In the genomic region with DNA sequence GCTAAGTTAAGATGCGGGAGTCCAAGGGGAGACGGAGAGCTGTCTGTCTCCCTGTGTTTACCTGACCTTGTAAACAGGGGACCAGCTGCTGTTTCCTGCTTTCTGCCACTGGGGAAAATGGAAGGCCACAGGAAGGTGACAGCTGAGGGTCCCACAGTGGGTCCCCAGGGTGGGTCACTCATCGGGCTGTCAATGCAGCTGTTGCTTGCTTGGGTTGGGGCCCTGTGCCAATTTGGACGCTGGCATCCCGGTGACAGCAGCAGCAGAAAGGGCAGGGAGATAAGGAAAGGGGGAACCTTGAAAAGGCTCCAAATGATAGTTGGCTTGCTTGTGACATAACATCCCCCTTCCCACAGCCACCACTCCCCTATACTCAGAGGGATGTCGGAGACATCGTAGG, we compare ENCODE assay signal across 15 mouse cellular contexts.
A peak's percentile ranks its signal among the peaks of the same experiment; 100 is the strongest.
DNase-seq lines count a peak whose midpoint lies in the region; ATAC-seq lines count a peak whose summit lies in the region.
"Had no signal": no experiment of that assay in that cellular context is flagged by ENCODE, and none has a peak within 500 bp of the region (broad histone marks: within the 10 kb centered on the region; RNA-seq: fewer than 3 reads in every experiment).

No protein-coding gene starts in this region.

- no peak overlapping the region for H3K4me2 ChIP-seq in forebrain, embryonic 13.5 days
- H3K4me2 ChIP-seq: embryonic facial prominence, embryonic 13.5 days; liver, embryonic 13.5 days had no signal

- DNase-seq in forebrain, embryonic 10.5 days (ENCODE audit: extremely low spot score, low spot score): no peak
- peak; percentile 52 for DNase-seq in heart, postnatal 4 days
- no peak for DNase-seq in heart, adult 8-10 months (ENCODE audit: low spot score)
- peak; percentile 19 for DNase-seq in ovary, postnatal 36 days (ENCODE audit: low spot score)
- DNase-seq in ovary, adult 18-20 months (ENCODE audit: low spot score): no peak
- DNase-seq in limb, embryonic 10.5 days (ENCODE audit: low spot score): no peak
- DNase-seq in yolk sac, embryonic 10.5 days (ENCODE audit: low spot score): no peak
- DNase-seq: cerebellum, adult 11-12 months; kidney, postnatal 25 days; liver, embryonic 13.5 days; spleen, adult 18-20 months had no signal

- H3K4me3 ChIP-seq in forebrain, embryonic 10.5 days: no peak overlapping the region
- no peak overlapping the region for H3K4me3 ChIP-seq in forebrain, embryonic 13.5 days
- H3K4me3 ChIP-seq in limb, embryonic 10.5 days: no peak overlapping the region
- H3K4me3 ChIP-seq: embryonic facial prominence, embryonic 13.5 days; liver, embryonic 13.5 days had no signal

- H3K9me3 ChIP-seq in forebrain, embryonic 10.5 days: no peaks in the 10 kb centered on the region
- H3K9me3 ChIP-seq in forebrain, embryonic 13.5 days (replicated peaks): no peaks in the 10 kb centered on the region
- H3K9me3 ChIP-seq in limb, embryonic 10.5 days (replicated peaks): no peaks in the 10 kb centered on the region
- H3K9me3 ChIP-seq: embryonic facial prominence, embryonic 13.5 days; liver, embryonic 13.5 days had no signal

- ATAC-seq in forebrain, embryonic 13.5 days: no peak
- ATAC-seq: intestine, postnatal 0 days had no signal

- no peaks in the 10 kb centered on the region for H3K36me3 ChIP-seq in forebrain, embryonic 10.5 days (replicated peaks)
- H3K36me3 ChIP-seq in forebrain, embryonic 13.5 days (ENCODE audit: poor library complexity, severe bottlenecking): no peaks in the 10 kb centered on the region
- no peaks in the 10 kb centered on the region for H3K36me3 ChIP-seq in limb, embryonic 10.5 days
- H3K36me3 ChIP-seq: embryonic facial prominence, embryonic 13.5 days; liver, embryonic 13.5 days had no signal

- no peak overlapping the region for H3K9ac ChIP-seq in forebrain, embryonic 13.5 days
- H3K9ac ChIP-seq: embryonic facial prominence, embryonic 13.5 days; liver, embryonic 13.5 days had no signal

- peak overlapping the region; percentile 22; the same call in 1 of the 2 replicates for H3K27ac ChIP-seq in forebrain, embryonic 10.5 days
- H3K27ac ChIP-seq in forebrain, embryonic 13.5 days: no peak overlapping the region
- peak overlapping the region; percentile 25; the same call in 1 of the 2 replicates for H3K27ac ChIP-seq in limb, embryonic 10.5 days
- H3K27ac ChIP-seq: embryonic facial prominence, embryonic 13.5 days; liver, embryonic 13.5 days; stomach, postnatal 0 days had no signal

- peaks cover 65% of the 10 kb centered on the region for H3K4me1 ChIP-seq in forebrain, embryonic 10.5 days
- peaks cover 55% of the 10 kb centered on the region for H3K4me1 ChIP-seq in forebrain, embryonic 13.5 days
- H3K4me1 ChIP-seq in limb, embryonic 10.5 days: peaks cover 61% of the 10 kb centered on the region

- peaks cover 20% of the 10 kb centered on the region for H3K27me3 ChIP-seq in forebrain, embryonic 10.5 days (ENCODE audit: poor library complexity, severe bottlenecking)
- no peaks in the 10 kb centered on the region for H3K27me3 ChIP-seq in forebrain, embryonic 13.5 days
- peaks cover 14% of the 10 kb centered on the region; the same call in 1 of the 2 replicates for H3K27me3 ChIP-seq in limb, embryonic 10.5 days (ENCODE audit: low read depth, poor library complexity, severe bottlenecking)
- H3K27me3 ChIP-seq: embryonic facial prominence, embryonic 13.5 days; liver, embryonic 13.5 days had no signal

- 79% methylated on average over 7 of the region's 7 CpGs for WGBS in forebrain, embryonic 10.5 days
- 75% methylated on average over 7 of the region's 7 CpGs for WGBS in forebrain, embryonic 13.5 days
- 90% methylated on average over 7 of the region's 7 CpGs for WGBS in limb, embryonic 10.5 days

Comparison
In these comparisons a context has a peak if more than half of its experiments do, and no peak if none do; other contexts are left out.
1. DNase-seq: peak in heart, postnatal 4 days (single experiment) and ovary, postnatal 36 days (single experiment); none in forebrain, embryonic 10.5 days (single experiment), heart, adult 8-10 months (single experiment), ovary, adult 18-20 months (single experiment), limb, embryonic 10.5 days (single experiment) and yolk sac, embryonic 10.5 days (single experiment).